Mouse (Mus musculus) ES-Bruce4 (cell line): ENCODE data around the gene Apbb2.

Experiments
- CTCF ChIP-seq: IDR thresholded peaks from one replicate; pipeline ENCODE4 v1.8.1; 2011; ENCODE audit warnings: low read depth, low read length
- EP300 ChIP-seq: IDR thresholded peaks from 2 replicates; pipeline ENCODE4 v1.6.1; 2011; ENCODE audit warnings: low read depth, low read length; ENCODE audit not compliant: insufficient read depth
- POLR2A ChIP-seq: IDR thresholded peaks from one replicate; pipeline ENCODE4 v1.8.1; 2011; ENCODE audit warnings: low read length; ENCODE audit not compliant: insufficient read depth

DNA sequence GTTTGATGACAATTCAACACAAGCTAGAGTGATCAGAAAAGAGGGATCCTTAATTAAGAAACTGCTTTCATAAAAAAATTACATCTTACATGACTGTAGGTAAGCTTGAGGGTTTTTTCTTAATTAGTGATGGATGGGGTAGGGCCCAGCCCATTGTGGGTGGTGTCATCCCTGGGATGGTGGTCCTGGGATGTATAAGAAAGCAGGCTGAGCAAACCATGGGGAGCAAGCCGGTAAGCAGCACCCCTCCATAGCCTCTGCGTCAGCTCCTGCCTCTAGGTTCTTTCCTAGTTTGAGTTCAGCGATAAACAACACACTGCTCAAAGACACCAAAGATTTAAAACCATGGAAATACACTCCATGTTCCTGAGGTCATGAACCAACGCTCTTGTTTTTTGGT, 78.3 kb downstream of the Apbb2 start:
- TF ChIP-seq CTCF: no peak
- TF ChIP-seq POLR2A: no peak
- no peak for TF ChIP-seq EP300
